Mouse (Mus musculus) G1E (cell line): ENCODE data around the gene Klf12. TPM values are rescaled to one million over a fixed set of nuclear protein-coding genes. Genes with fewer than 3 reads are reported as not detected.

Experiments
- ATAC-seq: 2 replicates; pipeline ENCODE4 v1.8.0; 2016; ENCODE audit warnings: mild to moderate bottlenecking; ENCODE audit not compliant: insufficient number of reproducible peaks, poor library complexity, low FRiP score, severe bottlenecking; ENCODE audit errors: extremely low read depth
- DNase-seq: peaks from one replicate; pipeline ENCODE4 v3.0.0; 2012; ENCODE audit warnings: low spot score
- H3K27me3 ChIP-seq: 2 replicates; pipeline ENCODE4 v1.6.1; 2012; ENCODE audit warnings: mild to moderate bottlenecking, low read length, inconsistent platforms; ENCODE audit not compliant: insufficient read depth
- H3K36me3 ChIP-seq: replicated peaks from 2 replicates; pipeline ENCODE3; 2012; ENCODE audit warnings: mild to moderate bottlenecking, inconsistent platforms
- H3K4me1 ChIP-seq: 2 replicates; pipeline ENCODE4 v1.6.1; 2012; ENCODE audit warnings: low read depth, low read length, inconsistent platforms, mixed read lengths; ENCODE audit not compliant: insufficient read depth
- H3K4me3 ChIP-seq: 2 replicates; pipeline ENCODE4 v1.5.1; 2012; ENCODE audit warnings: low read depth, mild to moderate bottlenecking, inconsistent platforms, low read length, moderate library complexity, mixed read lengths
- H3K9me3 ChIP-seq: replicated peaks from 2 replicates; pipeline ENCODE4 v1.6.1; 2012; ENCODE audit warnings: inconsistent platforms
- CTCF ChIP-seq: IDR thresholded peaks from 2 replicates; pipeline ENCODE4 v1.5.1; 2012; ENCODE audit warnings: low read depth, low read length, inconsistent platforms, mixed read lengths
- GATA1 ChIP-seq: IDR thresholded peaks from 2 replicates; pipeline ENCODE4 v1.6.1; 2012; ENCODE audit warnings: borderline replicate concordance, low read length, inconsistent platforms, mixed read lengths
- GATA2 ChIP-seq: IDR thresholded peaks from 2 replicates; pipeline ENCODE4 v1.6.1; 2012; ENCODE audit warnings: low read depth, low read length, inconsistent platforms, borderline replicate concordance
- POLR2AphosphoS5 ChIP-seq: IDR thresholded peaks from 2 replicates; pipeline ENCODE4 v1.6.1; 2012; ENCODE audit warnings: low read depth, low read length, inconsistent platforms; ENCODE audit not compliant: insufficient replicate concordance
- TAL1 ChIP-seq: conservative IDR thresholded peaks from 2 replicates; pipeline ENCODE4 v1.6.1; 2012; ENCODE audit warnings: low read depth, low read length, inconsistent platforms, mixed read lengths
- polyA plus RNA-seq: library from polyadenylated mRNA; stranded (reverse); fragments of >175 nt; gene quantifications from 2 replicates; pipeline ENCODE4 v1.2.3, GENCODE M21; 2012
- total RNA-seq, 2 experiments: library from RNA; stranded (forward) in 1 of 2; stranded (reverse) in 1 of 2; fragments of 200-1000 nt in 1 of 2; fragments of >200 nt in 1 of 2; fragmentation: Nextera tagmentation in 1 of 2; gene quantifications; 2 replicates each; pipeline ENCODE4 v1.2.3; 2014 to 2017

The Klf12 gene
- total and polyA plus RNA-seq, 3 experiments = 0.27 TPM; not detected in 2

GRCm38 (mm10) chr14:100072431-100073195 lies 211.9 kb downstream of the Klf12 start:
- DNase-seq (no peak), ATAC-seq (no peak)
- no peaks in the 10 kb centered on the region for H3K36me3 ChIP-seq
- no peaks in the 10 kb centered on the region for H3K27me3 ChIP-seq
- peaks cover 33% of the 10 kb centered on the region for H3K9me3 ChIP-seq
- H3K4me1 ChIP-seq = no peaks in the 10 kb centered on the region
- no peak for TF ChIP-seq POLR2AphosphoS5
- no peak for TF ChIP-seq CTCF
- no peak for TF ChIP-seq TAL1
- TF ChIP-seq GATA1 = no peak
- TF ChIP-seq GATA2 = no peak
- no peak overlapping the region for H3K4me3 ChIP-seq

DNA sequence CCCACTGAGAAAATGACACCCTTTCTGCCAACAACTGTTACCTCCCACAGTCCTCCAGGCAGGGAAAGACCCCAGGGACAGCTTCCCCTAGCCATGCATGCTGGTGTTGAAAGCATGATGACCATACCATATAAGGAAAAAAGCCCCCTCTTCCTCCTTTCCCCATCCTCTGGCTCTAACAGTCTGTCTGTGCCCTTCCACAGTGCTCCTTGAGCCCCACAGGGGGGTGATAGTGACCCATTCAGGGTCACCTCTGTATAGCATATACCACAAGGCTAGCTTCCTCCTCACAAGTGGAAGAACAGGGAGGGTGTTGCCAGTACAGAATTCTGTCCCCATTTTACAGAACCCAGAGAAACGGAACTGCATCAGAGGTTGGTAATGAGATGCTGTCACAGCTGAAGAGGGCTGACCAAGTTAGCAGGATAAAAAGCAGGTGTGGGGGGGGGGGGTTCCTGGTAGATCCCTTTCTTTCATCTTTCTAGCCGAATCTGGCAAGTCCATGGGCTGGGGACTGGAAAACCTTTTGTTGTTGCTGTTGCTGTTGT lies 214.9 kb downstream of the Klf12 start:
- Histone ChIP-seq H3K4me1 (no peaks in the 10 kb centered on the region), H3K9me3 (peaks cover 32% of the 10 kb centered on the region), H3K36me3 (no peaks in the 10 kb centered on the region), H3K27me3 (no peaks in the 10 kb centered on the region), H3K4me3 (no peak overlapping the region)
- ATAC-seq (no peak), DNase-seq (no peak)
- TF ChIP-seq GATA2 (no peak), TAL1 (no peak), GATA1 (no peak), POLR2AphosphoS5 (no peak), CTCF (no peak)

- Histone ChIP-seq H3K27me3 (no peaks in the 10 kb centered on the region), H3K4me1 (no peaks in the 10 kb centered on the region), H3K9me3 (peaks cover 32% of the 10 kb centered on the region), H3K4me3 (no peak overlapping the region), H3K36me3 (no peaks in the 10 kb centered on the region)
- no peak for ATAC-seq
- DNase-seq = no peak
- TF ChIP-seq GATA1 (no peak), CTCF (no peak), TAL1 (no peak), GATA2 (no peak)
Observed at GRCm38 (mm10) chr14:100068715-100069114, 215.8 kb downstream of the Klf12 start.

DNA sequence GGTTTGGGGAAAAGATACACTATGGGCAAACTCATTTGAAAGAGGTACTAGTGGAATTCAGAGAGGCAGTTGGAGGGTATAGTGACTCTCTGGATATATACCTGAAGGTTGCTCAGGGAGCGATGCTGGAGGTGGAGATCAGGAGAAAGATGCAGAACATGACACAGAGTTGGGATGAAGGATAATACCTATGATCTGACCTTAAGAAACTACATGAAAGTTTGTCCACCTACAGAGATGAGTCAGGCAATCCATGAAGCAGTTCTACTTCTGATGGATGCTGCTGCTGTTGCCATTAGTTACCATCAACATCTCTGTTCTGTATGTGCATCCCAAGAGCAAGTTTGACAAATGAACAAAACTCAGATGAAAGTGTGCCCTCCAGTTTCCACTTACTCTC lies 222.0 kb downstream of the Klf12 start:
- Histone ChIP-seq H3K36me3 (no peaks in the 10 kb centered on the region), H3K9me3 (peaks cover 11% of the 10 kb centered on the region), H3K4me1 (no peaks in the 10 kb centered on the region), H3K4me3 (no peak overlapping the region), H3K27me3 (no peaks in the 10 kb centered on the region)
- DNase-seq (no peak), ATAC-seq (peak; percentile 22; the same call in 1 of the 2 replicates)
- TF ChIP-seq POLR2AphosphoS5 (no peak), TAL1 (no peak), GATA2 (no peak), CTCF (no peak), GATA1 (no peak)

DNA sequence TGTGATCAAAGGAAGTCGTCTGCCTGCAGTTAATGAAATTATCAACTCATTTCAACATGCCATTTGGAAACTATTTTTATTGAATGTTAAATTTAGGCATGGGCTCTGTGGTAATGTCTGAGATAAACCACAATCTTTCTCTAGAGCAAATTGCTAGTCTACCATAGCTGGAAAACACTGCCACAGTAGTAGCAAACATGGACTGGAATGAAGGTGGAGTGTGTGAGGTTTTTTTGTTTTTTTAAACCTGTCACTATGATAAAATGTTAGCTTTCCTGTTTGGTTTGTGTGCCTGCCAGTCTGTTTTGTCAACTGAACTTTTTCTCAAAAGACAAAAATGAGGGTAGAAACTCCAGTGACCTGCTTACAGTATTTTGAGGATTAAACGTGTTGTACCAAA lies 230.3 kb downstream of the Klf12 start:
- Histone ChIP-seq H3K4me1 (no peaks in the 10 kb centered on the region), H3K4me3 (no peak overlapping the region), H3K36me3 (no peaks in the 10 kb centered on the region), H3K27me3 (no peaks in the 10 kb centered on the region), H3K9me3 (peaks cover 12% of the 10 kb centered on the region)
- ATAC-seq = no peak
- DNase-seq = no peak
- TF ChIP-seq TAL1 = no peak
- no peak for TF ChIP-seq POLR2AphosphoS5
- no peak for TF ChIP-seq GATA2
- no peak for TF ChIP-seq GATA1
- TF ChIP-seq CTCF = no peak

- TF ChIP-seq GATA2 = no peak
- TF ChIP-seq CTCF = no peak
- TF ChIP-seq POLR2AphosphoS5 = no peak
- TF ChIP-seq GATA1 = no peak
- no peak for TF ChIP-seq TAL1
- no peak overlapping the region for H3K4me3 ChIP-seq
- no peak for DNase-seq
- no peaks in the 10 kb centered on the region for H3K27me3 ChIP-seq
- ATAC-seq = no peak
- H3K36me3 ChIP-seq = no peaks in the 10 kb centered on the region
- H3K9me3 ChIP-seq = peaks cover 15% of the 10 kb centered on the region
- H3K4me1 ChIP-seq = no peaks in the 10 kb centered on the region
Observed at GRCm38 (mm10) chr14:100053456-100053855, 231.0 kb downstream of the Klf12 start.
